Mouse (Mus musculus) olfactory bulb, adult 2 months (tissue): ENCODE measurements around the gene Palm.

Source experiments
- CTCF ChIP-seq: fragments of 200-500 bp; IDR thresholded peaks from 2 replicates; pipeline ENCODE4 v1.5.1; 2012; ENCODE audit warnings: low read depth, mild to moderate bottlenecking, low read length, moderate library complexity; ENCODE audit not compliant: insufficient read depth
- POLR2A ChIP-seq: fragments of 200-500 bp; IDR thresholded peaks from 2 replicates; pipeline ENCODE4 v1.6.1; 2012; ENCODE audit warnings: mild to moderate bottlenecking, low read depth, low read length, moderate library complexity; ENCODE audit not compliant: insufficient read depth

DNA sequence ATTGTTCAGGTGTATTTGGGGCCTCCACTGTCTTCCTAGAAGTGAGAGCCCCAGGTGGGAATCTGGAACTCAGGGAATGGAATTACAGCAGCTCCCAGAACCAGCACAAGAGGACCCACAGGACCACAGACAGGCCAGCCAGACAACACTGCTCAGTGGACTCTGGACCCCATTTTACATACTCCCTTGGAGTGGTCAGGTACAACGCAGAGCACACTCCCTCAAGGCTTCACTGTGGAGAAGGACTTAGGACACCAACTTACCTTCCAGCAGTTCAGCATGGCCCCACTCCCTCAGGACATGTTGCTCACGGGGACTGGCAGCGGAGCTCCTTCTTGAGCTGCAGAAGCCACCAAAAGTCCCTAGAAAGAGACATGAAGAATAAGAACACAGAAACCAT lies 48.0 kb upstream of the Palm start:
- TF ChIP-seq POLR2A = no peak
- no peak for TF ChIP-seq CTCF
